Mouse (Mus musculus) bone marrow macrophage, adult 2 months (primary cell): Measurements from ENCODE around the gene Gm11168. TPM values are rescaled to one million over a fixed set of nuclear protein-coding genes. Genes with fewer than 3 reads are reported as not detected.

Source experiments
- polyA plus RNA-seq: library from polyadenylated mRNA; stranded (reverse); fragments of >200 nt; gene quantifications from 2 replicates; pipeline ENCODE4 v1.2.4, GENCODE M21; 2012; ENCODE audit not compliant: missing spikeins, insufficient read depth, insufficient read length

The Gm11168 gene
- polyA plus RNA-seq, 1 experiment, result 61.4 TPM

Other genes with a start within 250 kb of the Gm11168 start
- gene Gm10722, start 2.4 kb upstream of the Gm11168 start, polyA plus RNA-seq, result 5.0 and 17.7 TPM in 2 replicates
- gene Gm10721, start 9.8 kb downstream of the Gm11168 start, polyA plus RNA-seq, result not detected in 2 replicates
- gene Gm10720, start 12.3 kb downstream of the Gm11168 start, polyA plus RNA-seq, result not detected in 2 replicates
- 31.9 and 106 TPM in 2 replicates for gene Gm10719, start 14.1 kb downstream of the Gm11168 start, polyA plus RNA-seq
- gene Gm10718, start 20.2 kb downstream of the Gm11168 start, polyA plus RNA-seq, result 7.8 and 14.8 TPM in 2 replicates
- gene Gm10717, start 22.1 kb downstream of the Gm11168 start, polyA plus RNA-seq, result 38.9 and 142 TPM in 2 replicates
- gene Gm17535, start 31.3 kb downstream of the Gm11168 start, polyA plus RNA-seq, result not detected in 2 replicates
- 9.2 and 23.3 TPM in 2 replicates for gene Gm10715, start 33.5 kb downstream of the Gm11168 start, polyA plus RNA-seq